9 mouse cellular contexts compared by ENCODE assay signal in the genomic region with DNA sequence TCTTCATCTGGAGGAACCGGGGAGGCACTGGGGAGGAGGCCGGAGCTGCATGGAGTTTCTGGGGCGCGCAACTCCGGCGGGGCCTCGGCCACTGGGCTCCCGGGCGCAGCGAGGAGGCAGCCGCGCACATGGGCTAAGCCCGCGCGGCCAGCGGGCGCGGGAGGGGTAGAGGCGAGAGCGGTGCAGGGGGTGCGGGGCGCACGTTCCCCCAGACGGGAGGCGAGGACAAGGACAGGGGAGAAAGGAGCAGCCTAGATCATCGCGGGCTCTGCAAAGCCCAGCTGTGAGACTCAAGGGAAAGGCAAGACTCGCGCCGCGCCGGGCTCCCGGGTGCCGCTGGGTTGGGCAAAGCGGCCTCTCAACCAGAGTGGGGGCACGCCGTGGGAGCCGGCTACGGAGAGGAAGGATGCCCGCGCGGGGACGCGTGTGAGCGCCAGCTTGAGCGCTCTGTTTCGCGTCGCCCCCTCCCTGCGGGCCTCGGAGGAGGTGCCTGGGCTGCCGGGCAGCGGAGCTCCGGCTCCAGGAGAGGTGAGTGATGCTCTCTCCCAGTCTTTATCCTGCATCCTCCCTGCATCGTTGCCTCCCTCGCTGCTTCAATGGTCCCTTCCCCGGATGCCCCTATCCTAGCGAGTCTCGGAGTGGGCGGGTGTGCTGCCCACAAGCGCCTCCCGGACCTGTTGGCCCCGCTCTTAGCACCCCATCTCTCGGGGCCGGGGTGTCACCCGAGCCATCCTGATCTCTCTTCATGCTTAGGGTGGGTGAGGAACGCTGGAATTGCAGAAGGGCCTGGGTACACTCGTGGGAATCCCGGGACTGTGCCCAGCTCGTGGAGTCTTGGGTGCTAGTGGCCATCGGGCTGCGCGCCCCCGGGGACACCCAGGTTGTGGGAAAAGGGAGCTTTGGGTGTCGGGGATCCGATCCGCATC.
DNase-seq lines count a peak whose midpoint lies in the region; ATAC-seq and TF ChIP-seq lines count a peak whose summit lies in the region.
"Had no signal": no experiment of that assay in that cellular context is flagged by ENCODE, and none has a peak within 500 bp of the region (broad histone marks: within the 10 kb centered on the region; RNA-seq: fewer than 3 reads in every experiment).

No protein-coding gene starts in this region.

- no peak for DNase-seq in lung, postnatal 14 days
- DNase-seq in cerebellum, postnatal 4 days (ENCODE audit: low spot score in 2 of 2) = peak; percentile 33 to 43
- no peak for DNase-seq in limb, embryonic 14.5 days (ENCODE audit: low spot score)
- DNase-seq in right cerebral cortex, postnatal 36 days (ENCODE audit: low spot score in 2 of 2) = peak; percentile 37 to 52
- DNase-seq in spleen, postnatal 36 days (ENCODE audit: low spot score in 2 of 2) = no peak
- no peak for DNase-seq in spleen, adult 18-20 months

- no peaks in the 10 kb centered on the region for H3K36me3 ChIP-seq in lung, embryonic 16.5 days (ENCODE audit: control insufficient read depth, insufficient read depth, low read length)
- no peaks in the 10 kb centered on the region for H3K36me3 ChIP-seq in hindbrain, embryonic 13.5 days
- no peaks in the 10 kb centered on the region for H3K36me3 ChIP-seq in limb, embryonic 14.5 days (ENCODE audit: control insufficient read depth, insufficient read depth, low read length)

- peak overlapping the region; percentile 39 for H3K4me3 ChIP-seq in lung, embryonic 16.5 days (ENCODE audit: low read length)
- peak overlapping the region; percentile 63 for H3K4me3 ChIP-seq in hindbrain, embryonic 13.5 days
- H3K4me3 ChIP-seq in limb, embryonic 14.5 days (replicated peaks; ENCODE audit: low read length) = peak overlapping the region; percentile 49
- H3K4me3 ChIP-seq: megakaryocyte, embryonic 14.5 days had no signal

- H3K4me2 ChIP-seq in lung, embryonic 16.5 days (ENCODE audit: low read depth, low read length) = peak overlapping the region; percentile 53
- peak overlapping the region; percentile 98 for H3K4me2 ChIP-seq in hindbrain, embryonic 13.5 days
- peak overlapping the region; percentile 95 for H3K4me2 ChIP-seq in limb, embryonic 14.5 days (replicated peaks; ENCODE audit: low read depth, low read length, severe bottlenecking)

- ATAC-seq in lung, embryonic 16.5 days (ENCODE audit: low read depth) = peak; percentile 47; the same call in 1 of the 2 replicates
- peak; percentile 75 for ATAC-seq in hindbrain, embryonic 13.5 days (ENCODE audit: low FRiP score)
- ATAC-seq in limb, embryonic 14.5 days (ENCODE audit: low FRiP score, low read depth) = peak; percentile 37; the same call in 1 of the 2 replicates

- H3K4me1 ChIP-seq in lung, embryonic 16.5 days (replicated peaks; ENCODE audit: control insufficient read depth, insufficient read depth, low read length) = no peaks in the 10 kb centered on the region
- H3K4me1 ChIP-seq in hindbrain, embryonic 13.5 days (replicated peaks) = peaks cover 30% of the 10 kb centered on the region
- H3K4me1 ChIP-seq in limb, embryonic 14.5 days (ENCODE audit: control insufficient read depth, insufficient read depth, low read length) = peaks cover 4% of the 10 kb centered on the region; the same call in 1 of the 2 replicates
- H3K4me1 ChIP-seq: megakaryocyte, embryonic 14.5 days had no signal

- H3K9ac ChIP-seq in lung, embryonic 16.5 days (ENCODE audit: low read length) = no peak overlapping the region
- peak overlapping the region; percentile 78 for H3K9ac ChIP-seq in hindbrain, embryonic 13.5 days
- peak overlapping the region; percentile 54 for H3K9ac ChIP-seq in limb, embryonic 14.5 days (ENCODE audit: low read depth, low read length, severe bottlenecking)

- no peak overlapping the region for H3K27ac ChIP-seq in lung, embryonic 16.5 days (ENCODE audit: low read length)
- H3K27ac ChIP-seq in hindbrain, embryonic 13.5 days = no peak overlapping the region
- no peak overlapping the region for H3K27ac ChIP-seq in limb, embryonic 14.5 days (replicated peaks; ENCODE audit: low read depth, low read length)

- H3K9me3 ChIP-seq in lung, embryonic 16.5 days (ENCODE audit: control insufficient read depth, low read length) = no peaks in the 10 kb centered on the region
- H3K9me3 ChIP-seq in hindbrain, embryonic 13.5 days = no peaks in the 10 kb centered on the region
- no peaks in the 10 kb centered on the region for H3K9me3 ChIP-seq in limb, embryonic 14.5 days (ENCODE audit: control insufficient read depth, low read length)
- H3K9me3 ChIP-seq: megakaryocyte, embryonic 14.5 days had no signal

- H3K27me3 ChIP-seq in lung, embryonic 16.5 days (ENCODE audit: control insufficient read depth, insufficient read depth, low read depth, low read length) = peaks cover 46% of the 10 kb centered on the region
- peaks cover 55% of the 10 kb centered on the region for H3K27me3 ChIP-seq in hindbrain, embryonic 13.5 days
- peaks cover 43% of the 10 kb centered on the region for H3K27me3 ChIP-seq in limb, embryonic 14.5 days (ENCODE audit: control insufficient read depth, insufficient read depth, low read length)

- WGBS in lung, embryonic 16.5 days = 1% methylated on average over 69 of the region's 77 CpGs
- under 1% methylated on average over 72 of the region's 77 CpGs for WGBS in hindbrain, embryonic 13.5 days
- under 1% methylated on average over 70 of the region's 77 CpGs for WGBS in limb, embryonic 14.5 days

- no peak for TF ChIP-seq POLR2A in limb, embryonic 14.5 days (IDR thresholded peaks at IDR 0.05; ENCODE audit: borderline replicate concordance, extremely low read depth, insufficient read depth, insufficient read length)

Comparison
In these comparisons a context has a peak if more than half of its experiments do, and no peak if none do; other contexts are left out.
1. DNase-seq: peak in cerebellum, postnatal 4 days (2 of 2) and right cerebral cortex, postnatal 36 days (2 of 2); none in lung, postnatal 14 days (single experiment), limb, embryonic 14.5 days (single experiment), spleen, postnatal 36 days (0 of 2) and spleen, adult 18-20 months (0 of 2).
2. Peak in every context shown above with its lines, with median percentiles within 50 percentile points of each other: ATAC-seq, H3K4me2 ChIP-seq and H3K4me3 ChIP-seq.